Mouse (Mus musculus) spleen, postnatal 36 days (tissue): ENCODE measurements around the gene Ascc2.

ENCODE experiments used
- DNase-seq, 2 experiments: peaks; one replicate each; pipeline ENCODE4 v3.0.0; 2022; ENCODE audit warnings: low spot score in 2 of 2, mixed read lengths in 1 of 2

Gene Ascc2

DNA sequence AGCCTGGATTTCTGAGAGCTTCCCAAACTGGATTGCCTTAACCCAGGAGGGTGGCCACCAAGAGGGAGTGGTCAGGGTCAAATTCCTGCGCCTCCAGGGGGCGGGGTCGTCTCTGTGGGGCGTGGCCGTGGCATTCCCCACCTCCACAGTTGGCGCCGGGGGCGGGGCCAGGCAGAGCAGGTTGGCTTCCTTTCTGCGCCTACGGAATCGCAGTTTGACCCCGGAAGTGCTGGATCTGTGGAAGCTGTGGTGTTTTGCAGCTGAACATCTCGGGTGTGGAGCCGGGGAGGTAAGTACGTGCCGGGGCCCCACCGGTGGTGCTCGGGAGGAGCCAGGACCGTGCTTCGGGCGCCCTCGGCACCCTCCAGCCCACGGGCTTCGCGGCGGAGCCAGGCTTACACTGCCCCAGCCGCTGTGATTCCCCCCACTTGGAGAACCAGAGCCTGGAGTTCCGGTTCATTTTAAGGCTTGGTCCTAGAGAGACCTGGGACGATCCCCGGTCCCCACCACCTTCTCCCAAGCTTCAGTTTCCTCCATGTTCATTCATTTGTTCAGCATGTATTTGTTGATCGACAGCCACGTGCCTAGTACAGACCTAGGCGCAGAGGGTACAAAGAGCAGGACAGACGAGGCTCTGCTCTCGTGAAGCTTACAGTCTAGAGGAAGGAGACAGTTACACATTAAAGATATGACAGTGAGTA, at the start of gene Ascc2:
Gene Ascc2 (plus strand): TSS at position 214 of the 701 bp plus-strand sequence.
- peak; percentile 87 to 92 for DNase-seq

DNA sequence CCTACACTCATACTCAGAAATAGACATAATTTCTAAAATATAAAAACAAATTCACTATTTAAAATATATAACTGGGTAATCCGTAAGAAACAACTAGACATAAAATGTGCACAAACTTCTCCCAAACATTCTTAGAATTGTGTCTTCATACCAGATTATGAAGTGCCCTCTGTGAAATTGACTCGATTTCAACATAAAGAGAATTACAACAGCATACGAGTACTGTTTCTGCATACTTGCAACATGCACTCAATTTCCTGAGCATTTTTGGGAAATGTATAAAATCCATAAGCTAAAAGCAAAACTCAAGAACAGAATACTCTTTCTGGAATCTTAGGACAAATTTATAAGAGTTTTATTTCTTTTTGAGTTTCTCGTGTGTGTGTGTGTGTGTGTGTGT, 45.7 kb upstream of the Ascc2 start:
- no peak for DNase-seq

DNA sequence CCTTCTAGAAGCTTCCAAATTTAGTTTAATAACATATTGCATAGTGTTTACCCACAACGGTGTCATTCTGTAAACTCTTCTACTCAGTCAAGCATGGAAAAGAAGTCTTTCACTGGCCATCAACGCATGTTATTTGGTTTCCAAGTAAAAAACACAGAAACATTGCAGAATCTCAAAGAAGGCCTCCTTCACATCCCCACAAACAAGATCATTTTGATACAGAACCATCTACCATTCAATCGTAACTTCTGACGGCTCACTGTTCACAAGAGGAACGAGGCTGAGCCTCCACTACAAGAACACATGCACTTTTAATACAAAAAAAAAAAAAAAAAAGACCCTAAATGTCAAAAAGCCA, 44.1 kb upstream of the Ascc2 start:
- DNase-seq, result no peak

DNA sequence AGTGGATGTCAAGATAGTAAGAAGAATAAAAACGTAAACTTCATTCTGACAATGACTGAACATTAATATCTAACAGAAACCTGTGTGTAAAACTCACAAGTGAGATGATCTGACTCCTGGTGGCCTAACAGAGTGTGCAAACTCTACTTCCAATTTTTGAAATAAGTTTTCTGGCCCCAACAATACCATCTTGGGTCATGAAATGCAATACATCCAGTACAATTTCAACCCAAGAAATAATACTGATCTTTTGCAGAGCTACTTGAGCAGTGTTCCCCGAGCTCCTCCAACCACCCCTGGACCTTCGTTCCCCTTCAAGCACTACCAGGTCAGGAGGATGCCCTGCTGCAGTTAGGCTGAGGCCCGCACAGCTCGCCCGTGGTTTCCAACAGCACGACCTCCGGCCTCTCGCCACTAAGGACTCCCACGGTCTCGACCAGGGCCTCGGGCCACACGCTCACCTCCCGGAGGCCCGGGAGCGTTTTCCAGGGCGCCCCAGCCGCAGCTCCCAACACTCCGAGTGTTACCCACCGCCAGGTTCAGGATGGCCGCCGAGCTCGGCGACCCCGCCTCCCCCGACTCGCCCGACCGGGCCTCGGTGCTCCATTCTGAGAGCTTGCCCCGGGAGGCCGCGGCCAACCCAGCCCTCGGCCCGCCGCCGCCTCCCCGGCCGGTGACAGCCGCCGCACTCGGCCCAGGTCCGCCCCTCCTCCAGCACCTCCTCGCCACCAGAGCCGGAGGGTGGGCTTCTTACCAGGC, 43.5 kb upstream of the Ascc2 start:
- DNase-seq, result peak; percentile 36 to 50

DNA sequence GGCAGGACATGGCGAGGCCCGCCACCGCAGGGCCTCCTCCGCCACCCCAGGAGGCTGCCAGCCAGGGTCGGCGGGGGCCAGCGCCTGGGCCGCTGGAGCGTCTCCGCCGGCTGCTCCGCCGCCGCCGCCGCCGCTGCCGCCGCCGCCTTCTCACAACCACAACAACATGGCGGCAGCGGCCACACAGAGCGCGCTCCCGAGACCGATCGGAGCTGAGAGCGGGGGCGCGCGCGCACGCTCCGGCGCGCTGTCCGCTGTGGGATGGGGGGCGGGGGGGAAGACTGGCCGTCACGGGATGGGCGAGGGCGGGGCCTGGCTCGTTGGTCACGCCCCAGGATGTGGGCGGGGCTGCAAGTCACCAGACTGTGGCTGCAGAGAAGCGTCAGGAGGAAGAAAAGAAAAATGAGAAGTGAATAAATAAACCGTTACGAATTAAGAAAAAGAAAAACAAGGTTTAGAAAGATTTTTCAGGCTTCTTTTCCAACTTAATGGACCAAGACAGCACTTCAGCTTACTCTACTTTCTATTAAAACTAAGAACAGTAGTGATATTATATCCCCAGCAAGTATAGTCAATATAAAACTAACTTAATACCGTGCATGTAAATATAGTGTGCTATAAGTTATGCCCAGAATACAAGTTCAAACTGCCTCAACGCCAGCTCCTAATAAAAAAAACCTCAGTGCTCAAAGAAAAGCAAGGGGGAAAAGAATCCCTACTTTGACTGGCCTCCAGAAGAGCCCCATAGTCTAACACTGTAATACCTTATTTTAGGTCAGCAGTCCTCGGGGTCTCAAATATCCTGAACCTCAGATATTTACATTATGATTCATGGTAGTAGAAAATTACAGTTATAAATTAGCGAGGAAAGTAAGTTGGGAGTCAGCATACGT, 42.7 kb upstream of the Ascc2 start, which contains the start of gene Mtmr3:
Gene Mtmr3 (minus strand): TSS at position 256 of the 893 bp plus-strand sequence.
- peak; percentile 96 to 97 for DNase-seq

DNA sequence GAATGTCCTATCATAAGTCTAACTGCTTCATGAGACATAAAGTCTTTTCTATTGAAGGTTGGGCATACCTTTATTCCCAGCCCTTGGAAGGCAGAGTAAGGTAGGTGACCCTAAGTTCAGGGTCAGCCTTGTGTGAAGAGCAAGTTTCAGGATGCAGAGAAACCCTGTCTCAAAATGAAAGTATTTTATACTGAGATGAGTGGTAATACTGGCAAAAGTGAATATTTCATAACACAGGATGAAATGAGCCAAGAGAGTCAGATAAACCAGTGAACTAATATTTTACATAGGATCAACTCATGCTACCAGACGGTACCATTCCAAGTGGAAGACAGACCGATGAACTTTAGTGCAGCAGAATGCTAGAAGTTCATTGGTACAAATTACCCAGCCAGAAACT, 39.1 kb upstream of the Ascc2 start:
- DNase-seq, result no peak

DNA sequence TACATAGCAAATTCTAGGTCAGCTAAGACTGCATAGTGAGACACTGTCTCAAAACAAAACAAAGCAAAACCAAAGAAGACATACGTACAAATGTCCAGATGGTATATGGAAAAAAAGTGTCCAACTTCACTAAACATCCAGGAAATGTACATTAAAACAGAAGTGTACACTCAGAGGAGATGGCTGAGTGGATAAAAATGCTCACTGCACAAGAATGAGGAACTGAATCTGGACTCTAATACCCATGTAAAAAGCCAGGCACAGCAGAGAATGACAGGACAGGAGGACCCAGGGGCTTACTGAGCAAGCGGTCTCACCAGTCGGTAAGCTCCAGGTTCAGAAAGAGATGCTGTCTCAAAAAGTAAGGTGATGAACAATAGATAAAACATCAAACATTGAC, 37.6 kb upstream of the Ascc2 start:
- DNase-seq, result peak; percentile 57 to 68

DNA sequence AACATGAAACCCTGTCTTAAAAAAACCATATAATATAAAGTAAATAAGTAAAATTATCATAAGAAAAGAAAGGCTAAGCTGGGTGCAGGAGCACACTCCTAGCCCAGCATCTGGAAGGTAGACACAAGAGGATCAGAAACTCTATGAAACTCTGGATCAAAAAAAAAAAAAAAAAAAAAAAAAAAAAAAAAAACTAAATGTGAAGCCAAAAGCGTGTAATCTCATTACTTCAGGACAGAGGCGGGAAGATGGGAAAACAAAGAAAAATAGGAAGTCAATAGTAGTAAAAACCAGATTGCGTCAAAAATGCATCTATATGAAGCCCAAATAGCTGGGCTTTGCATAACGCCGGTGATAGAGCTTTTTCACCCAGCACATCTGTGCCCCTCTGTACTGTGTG, 35.7 kb upstream of the Ascc2 start:
- no peak for DNase-seq

DNA sequence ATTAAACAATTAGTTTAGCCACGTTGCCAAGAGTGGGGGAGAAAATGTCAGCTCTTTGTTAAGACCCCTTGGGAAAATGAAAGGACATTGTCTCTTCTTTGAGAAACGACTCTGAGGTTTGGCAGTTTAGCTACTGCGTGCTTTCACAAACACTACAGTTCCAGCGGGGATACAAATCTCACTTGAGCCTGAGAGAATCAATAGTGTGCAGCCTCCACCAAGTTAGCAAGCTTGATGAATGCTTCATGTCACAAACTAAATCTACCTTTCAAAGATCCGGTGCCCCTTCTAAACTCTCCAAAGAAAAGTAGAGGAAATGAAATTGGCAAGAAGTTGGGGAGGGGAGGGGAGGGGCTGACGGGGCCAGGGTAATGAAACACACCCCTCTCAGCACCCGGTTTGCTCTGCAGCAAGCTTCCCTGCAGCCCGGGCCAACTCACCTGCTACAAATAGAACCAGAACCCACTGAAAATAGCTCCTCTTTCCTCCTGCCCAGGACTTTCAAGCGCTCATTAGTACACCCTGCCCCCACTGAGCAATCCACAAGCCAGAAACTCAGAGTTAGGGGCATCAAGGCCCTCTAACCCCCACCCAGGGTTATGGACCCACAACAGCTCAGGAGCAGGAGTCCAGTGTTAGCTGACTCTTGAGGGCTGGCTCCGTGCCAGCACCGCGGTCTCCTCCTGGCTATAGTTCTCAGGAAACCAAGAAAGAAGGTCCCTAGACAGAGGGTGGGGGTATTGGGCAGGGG, 34.7 kb upstream of the Ascc2 start:
- no peak for DNase-seq

DNA sequence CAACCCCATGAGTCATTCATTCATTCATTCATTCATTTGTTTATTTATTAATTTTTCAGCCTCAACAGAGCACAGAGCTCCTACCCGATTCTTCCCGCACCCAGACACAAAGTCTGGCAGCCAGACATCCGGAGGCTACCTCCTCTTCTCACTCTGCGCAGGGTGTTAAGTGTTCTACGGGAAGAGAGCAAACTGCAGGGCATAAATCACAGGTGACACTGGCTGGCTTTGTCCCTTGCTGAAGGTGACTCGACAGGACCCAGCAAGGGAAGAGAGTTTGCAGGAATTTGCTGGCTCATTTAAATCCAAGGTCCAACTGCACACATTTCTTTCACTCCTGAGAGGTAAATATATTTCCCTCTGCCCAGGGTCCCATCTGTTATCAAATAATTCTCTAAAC, 33.1 kb upstream of the Ascc2 start:
- no peak for DNase-seq

DNA sequence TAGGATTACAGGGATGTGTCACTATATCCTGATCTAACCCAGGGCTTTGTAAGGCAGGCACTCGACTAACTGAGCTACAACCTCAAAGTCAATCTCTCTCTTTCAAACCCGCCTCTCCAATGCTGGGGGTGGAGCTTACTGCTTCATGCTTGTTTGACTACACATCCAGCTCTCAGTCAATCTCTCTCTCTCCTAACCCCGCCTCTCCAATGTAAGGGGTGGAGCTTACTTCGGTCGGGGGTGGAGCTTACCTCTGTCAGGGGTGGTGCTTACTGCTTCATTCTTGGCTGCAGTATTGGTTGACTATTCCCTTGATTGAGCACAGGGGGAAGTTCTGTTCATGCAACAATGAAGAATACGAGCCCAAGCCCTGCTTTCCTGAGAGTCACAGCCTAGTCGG, 32.1 kb upstream of the Ascc2 start:
- DNase-seq, result peak; percentile 56 to 68

DNA sequence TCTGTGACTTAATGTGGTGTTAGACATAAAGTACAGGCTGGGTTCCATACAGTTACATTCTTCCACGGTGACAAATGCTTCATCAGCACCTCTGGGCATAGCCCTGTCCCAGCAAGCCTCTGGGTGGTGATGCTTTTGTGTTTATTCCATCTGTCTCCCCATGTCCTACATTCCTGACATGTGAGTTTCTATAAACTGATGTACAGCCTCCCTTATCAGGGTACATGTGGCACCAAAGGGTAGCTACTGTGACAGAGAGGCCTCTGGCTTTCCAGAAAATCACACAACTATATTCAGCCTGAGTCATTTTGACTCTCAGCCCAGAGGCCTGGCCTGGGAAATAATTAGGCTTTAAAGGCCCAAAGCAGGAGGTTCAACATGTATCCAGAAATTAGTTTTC, 31.0 kb upstream of the Ascc2 start:
- no peak for DNase-seq

DNA sequence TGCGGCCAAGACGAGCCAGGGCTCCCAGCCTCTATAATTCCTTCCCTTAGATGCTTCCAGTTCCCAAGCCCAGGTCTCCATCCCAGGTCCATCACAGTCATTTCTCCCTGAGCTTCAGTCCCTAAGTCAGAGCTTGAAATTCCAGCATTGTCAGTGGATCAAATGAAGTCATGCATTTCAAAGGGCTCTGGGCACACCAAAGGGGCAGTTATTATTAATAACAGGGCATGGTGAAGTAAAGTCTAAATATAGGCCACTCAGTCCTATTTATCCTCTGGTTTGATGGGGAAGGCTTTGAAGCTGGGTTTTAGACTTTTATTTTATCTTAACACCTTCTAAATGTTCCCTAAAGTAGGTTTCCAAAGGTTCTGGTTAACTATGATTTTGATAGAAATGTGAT, 25.6 kb upstream of the Ascc2 start:
- no peak for DNase-seq

DNA sequence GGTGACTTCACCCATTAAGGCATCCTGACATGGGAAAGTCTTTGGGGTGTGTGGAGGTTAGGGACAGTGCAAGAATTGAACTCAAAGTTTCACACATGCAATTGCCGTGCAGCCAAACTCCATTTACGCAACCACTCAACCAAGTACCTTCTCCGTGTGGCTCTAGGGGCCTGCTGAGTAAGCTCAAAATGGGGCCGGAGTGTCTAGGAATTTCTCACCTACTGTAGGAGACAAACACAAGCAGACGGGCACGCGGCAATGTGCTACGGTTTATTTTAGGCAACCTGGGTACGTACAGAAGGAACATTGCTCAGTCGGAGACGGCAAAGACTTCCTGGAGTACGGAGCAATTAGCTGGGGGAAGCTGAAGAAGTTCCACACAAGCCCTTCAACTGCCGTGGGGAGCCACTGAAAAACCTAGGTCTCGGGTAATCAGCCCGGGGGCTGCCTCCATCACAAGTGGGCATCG, 17.5 kb upstream of the Ascc2 start, which contains the start of gene Gm11032:
Gene Gm11032 (plus strand): TSS at position 51 of the 469 bp plus-strand sequence.
- DNase-seq, result no peak

DNA sequence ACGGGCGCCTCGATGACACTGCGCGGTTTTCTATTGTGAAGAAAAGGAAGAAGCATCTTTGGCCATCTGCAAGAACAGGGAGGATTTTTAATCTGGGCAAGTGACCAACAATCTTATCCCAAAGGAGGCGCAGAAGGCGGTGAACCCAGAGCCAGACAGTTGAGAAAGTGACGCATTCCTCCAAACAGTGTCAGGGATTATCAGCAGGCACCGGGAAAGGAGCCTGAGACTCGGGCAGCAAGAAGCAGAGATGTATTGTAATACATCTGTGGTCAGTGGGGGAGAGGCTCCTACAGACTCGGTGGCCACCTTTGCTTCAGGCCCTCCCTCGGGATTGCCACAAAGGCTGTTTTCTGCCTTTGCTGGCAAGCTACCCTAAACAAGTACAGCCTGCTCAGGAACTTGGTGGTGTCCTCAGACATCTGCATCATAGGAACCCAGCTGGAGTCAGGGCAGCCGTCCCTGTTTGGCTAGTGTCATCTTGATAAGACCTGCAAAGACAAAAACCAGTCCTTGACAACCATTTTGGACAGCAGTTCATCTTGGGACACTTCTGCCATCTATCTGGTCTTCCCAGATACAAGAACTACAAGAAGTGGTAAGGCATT, 16.9 kb upstream of the Ascc2 start:
- DNase-seq, result no peak

DNA sequence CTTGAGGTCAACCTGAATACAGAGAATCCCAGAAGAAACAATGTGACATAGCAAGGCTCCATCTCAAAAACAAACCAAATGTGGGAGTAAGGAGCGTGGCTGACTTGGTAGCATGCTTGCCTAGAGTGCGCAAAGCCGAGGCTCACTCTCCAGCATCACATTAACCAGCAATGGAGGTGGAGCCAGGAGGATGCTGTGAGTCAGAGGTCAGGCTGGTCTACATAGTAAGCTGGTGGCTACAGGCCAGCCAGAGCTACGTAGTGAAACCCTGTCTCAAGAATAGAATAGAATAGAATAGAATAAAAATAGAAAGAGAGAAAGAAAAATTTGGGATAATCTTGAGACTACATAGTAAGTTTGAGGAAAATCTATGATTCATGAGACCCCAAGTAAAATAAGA, 15.7 kb upstream of the Ascc2 start:
- DNase-seq, result no peak

DNA sequence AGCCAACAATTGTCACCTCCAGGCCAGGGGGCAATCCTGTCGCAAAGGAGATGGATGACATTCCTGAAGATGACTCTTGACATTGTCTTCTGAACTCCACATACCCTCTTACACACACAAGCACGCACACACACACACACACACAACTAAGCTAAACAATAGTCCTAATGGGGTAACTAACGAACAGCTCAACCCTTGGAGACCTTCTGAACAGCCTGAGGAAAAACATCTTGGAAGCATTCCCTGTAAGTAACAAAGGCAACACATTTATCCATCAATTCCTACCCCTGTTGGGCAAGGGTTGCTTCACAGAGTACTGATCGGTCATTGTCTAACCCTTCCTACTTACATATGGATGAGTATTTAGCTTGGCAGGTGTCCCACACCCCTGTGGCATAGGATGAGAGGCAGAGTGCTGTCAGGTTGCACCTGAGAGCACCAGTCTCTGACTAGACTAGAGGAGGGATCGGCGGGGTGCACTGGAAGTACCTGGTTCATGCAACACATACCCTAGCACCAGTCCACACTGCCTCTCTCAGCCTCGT, 15.0 kb upstream of the Ascc2 start:
- DNase-seq, result no peak

DNA sequence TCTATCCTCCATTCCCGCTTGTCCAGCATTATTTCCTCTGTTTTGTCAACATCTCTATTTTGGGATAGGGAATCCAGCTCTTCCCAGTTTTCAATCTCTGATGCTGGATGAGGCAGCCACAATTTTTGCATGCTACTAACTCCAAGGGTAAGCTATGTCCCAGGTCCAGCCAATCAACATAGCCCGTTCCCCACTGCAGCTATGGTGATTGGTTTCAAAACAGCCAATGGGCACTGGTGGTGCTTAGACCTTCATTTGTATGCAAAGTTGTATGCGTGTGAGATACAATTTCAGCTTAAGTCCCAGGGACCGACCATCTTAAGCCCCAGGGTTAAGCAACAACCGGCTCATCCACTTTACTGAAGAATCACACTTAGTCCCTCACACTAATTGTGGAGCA, 14.6 kb upstream of the Ascc2 start:
- DNase-seq, result no peak

DNA sequence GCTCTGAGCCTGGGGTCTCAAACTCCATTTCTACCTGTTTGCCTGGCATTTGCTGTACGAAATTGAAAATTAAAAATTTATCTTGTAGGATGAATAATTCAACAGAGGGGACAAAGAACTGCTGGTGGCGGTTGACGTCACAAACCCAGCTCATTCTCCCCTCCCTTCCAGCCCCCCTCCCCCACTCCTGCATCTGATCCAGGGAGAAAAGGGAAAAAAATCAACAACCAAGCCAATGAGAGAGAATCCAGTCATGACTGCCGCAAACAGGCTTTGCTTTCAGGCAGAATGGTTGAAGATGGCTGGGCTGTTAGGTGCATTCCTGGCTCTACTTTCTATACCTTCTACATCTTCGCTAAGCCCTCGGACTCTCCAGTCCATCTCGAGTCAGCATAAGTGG, 11.6 kb upstream of the Ascc2 start:
- DNase-seq, result no peak

DNA sequence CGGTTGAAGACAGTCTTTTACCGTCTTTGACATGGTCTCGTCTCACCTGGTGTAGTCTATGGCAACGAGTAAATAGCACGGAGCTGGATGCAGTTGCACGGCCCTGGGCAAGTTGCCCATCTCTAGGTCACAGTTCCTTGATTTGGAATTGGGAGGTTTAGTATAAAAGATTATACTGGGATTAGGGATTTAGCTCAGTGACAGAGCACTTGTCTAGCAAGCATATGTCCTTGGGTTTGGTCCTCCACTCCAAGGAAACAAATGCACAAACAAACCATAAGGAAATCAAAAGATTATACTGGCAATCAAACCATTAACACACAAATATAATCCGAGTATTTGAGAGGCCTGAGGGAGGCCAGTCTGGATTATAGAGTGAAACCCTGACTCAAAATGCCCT, 9.9 kb upstream of the Ascc2 start:
- DNase-seq, result no peak

DNA sequence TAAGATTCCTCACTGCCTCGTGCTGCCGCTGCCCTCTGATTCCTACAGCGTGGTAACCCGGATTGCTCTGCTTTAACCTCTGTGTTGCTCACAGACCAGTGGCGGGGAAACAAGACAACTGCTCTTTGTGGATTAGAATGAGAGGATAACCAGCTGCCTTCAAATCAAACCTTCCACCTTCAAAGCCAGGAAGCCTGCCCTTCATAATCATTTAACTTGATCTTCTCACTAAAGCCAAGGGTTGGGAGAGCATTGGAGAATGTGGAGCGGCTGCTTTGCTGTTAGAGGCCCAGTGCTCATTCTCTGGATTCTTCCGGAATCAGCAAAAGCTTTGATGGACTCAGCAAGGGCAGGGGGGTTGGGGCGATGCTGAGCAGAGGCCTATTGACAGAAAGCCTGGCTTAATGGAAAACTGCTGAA, 7.7 kb upstream of the Ascc2 start:
- DNase-seq, result no peak
